Mouse (Mus musculus) hindbrain, embryonic 13.5 days (tissue): Measurements from ENCODE around the gene Anapc5. TPM values are rescaled to one million over a fixed set of nuclear protein-coding genes. Genes with fewer than 3 reads are reported as not detected.
A peak's percentile ranks its signal among the peaks of the same experiment; 100 is the strongest.

Source experiments
- ATAC-seq: fragments of 200-750 bp; cut with Nextera tagmentation; 2 replicates; pipeline ENCODE4 v1.8.0; 2017; ENCODE audit warnings: moderate TSS enrichment; ENCODE audit not compliant: low FRiP score
- H3K27ac ChIP-seq: fragments of 300-500 bp; sonication (generic); 2 replicates; pipeline ENCODE4 v1.5.1; 2015; ENCODE audit warnings: inconsistent platforms, mild to moderate bottlenecking, moderate library complexity
- H3K27me3 ChIP-seq: fragments of 300-500 bp; sonication (generic); 2 replicates; pipeline ENCODE4 v1.6.1; 2015; ENCODE audit warnings: mild to moderate bottlenecking, inconsistent platforms
- H3K36me3 ChIP-seq: fragments of 300-500 bp; sonication (generic); 2 replicates; pipeline ENCODE4 v1.6.1; 2015; ENCODE audit warnings: mild to moderate bottlenecking, inconsistent platforms
- H3K4me1 ChIP-seq: fragments of 300-500 bp; sonication (generic); replicated peaks from 2 replicates; pipeline ENCODE4 v1.6.1; 2015; ENCODE audit warnings: inconsistent platforms
- H3K4me2 ChIP-seq: fragments of 300-500 bp; sonication (generic); 2 replicates; pipeline ENCODE4 v1.6.1; 2015; ENCODE audit warnings: inconsistent platforms, mild to moderate bottlenecking, moderate library complexity
- H3K4me3 ChIP-seq: fragments of 300-500 bp; sonication (generic); 2 replicates; pipeline ENCODE4 v1.5.1; 2015; ENCODE audit warnings: mild to moderate bottlenecking, inconsistent platforms
- H3K9ac ChIP-seq: fragments of 300-500 bp; sonication (generic); 2 replicates; pipeline ENCODE4 v1.6.1; 2015; ENCODE audit warnings: mild to moderate bottlenecking, inconsistent platforms
- H3K9me3 ChIP-seq: fragments of 300-500 bp; sonication (generic); 2 replicates; pipeline ENCODE4 v1.6.1; 2016; ENCODE audit warnings: inconsistent platforms
- WGBS: fragments of 180-500 bp; shearing (Covaris S2); methylation state at CpG from one replicate; pipeline ENCODE4 v1.1.7; 2015; 5-methylcytosine and 5-hydroxymethylcytosine counted together
- polyA plus RNA-seq: library from polyadenylated mRNA; unstranded; fragments of >200 nt; fragmentation: Nextera tagmentation; extraction: Ambion mirVana; gene quantifications from 2 replicates; pipeline ENCODE4 v1.2.1, GENCODE M21; 2015

Gene Anapc5
- polyA plus RNA-seq, 1 experiment from 2014 or later = 521 TPM

DNA sequence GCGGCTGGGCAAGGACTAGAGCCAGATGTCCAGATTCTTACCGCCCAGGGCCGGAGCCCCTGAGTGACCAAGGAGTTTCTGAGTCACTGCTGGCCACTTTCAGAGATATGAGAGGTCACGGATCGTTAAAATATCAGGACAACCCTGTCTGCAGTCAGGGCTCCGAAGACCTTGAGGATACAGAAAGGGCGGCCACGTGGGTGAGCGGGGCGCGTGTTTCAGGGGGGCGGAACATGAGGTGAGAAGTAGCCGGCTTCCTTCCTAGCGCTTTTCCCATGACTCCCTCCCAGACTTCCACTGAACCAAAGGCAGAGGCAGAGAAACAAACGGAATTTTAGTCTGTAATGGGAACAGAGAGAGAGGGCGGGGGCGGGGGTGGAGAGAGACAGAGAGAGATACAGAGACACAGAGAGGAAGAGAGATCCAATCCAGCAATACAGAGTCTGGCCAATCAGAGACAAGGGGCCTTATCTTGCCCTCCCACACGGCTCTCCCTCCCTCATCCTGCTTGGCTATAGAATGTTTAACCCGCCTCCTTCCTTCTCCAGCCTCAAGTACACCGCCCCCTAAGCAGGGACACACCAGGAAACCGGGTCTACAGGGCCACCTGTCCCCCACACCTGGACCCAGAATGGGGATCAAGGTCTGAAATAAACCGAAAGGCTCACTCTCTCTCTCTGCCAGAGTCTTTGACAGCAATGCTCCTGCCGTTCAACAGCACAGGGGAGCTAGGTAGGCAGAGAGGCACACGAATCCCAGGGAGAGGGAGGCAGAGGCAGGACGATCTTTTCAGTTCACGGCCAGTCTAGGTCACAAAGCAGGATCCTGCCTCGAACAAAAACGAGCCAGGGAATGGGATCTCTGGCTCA is 46.2 kb downstream of the Anapc5 start:
- Histone ChIP-seq H3K36me3 (peaks cover 11% of the 10 kb centered on the region), H3K27me3 (no peaks in the 10 kb centered on the region), H3K9me3 (0 out of 2 replicates have a peak, but pooled peaks cover 3% of the 10 kb centered on the region), H3K4me3 (no peak overlapping the region), H3K4me1 (peaks cover 33% of the 10 kb centered on the region), H3K9ac (no peak overlapping the region), H3K4me2 (no peak overlapping the region), H3K27ac (no peak overlapping the region)
- 82% methylated on average over 28 of the region's 28 CpGs for WGBS
- no peak for ATAC-seq

DNA sequence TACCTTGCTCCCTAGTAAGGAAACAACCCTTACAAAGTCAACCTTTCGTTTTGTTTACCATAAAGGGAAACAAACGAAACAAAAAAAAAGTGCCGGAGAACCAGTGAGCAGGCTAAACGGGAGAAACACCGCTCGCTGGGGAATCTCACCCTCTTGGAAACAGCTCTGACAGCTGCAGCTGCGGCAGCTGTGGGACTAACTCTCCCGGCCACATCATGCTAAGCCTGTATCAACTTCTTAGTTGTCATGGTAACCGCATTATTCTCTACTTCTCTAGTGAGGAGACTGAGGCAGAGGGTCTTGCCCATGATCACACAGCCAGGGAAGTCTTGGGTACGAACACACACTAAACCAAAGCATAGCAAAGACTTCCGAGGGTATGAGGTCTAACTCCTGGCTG is 47.4 kb downstream of the Anapc5 start:
- 87% methylated on average over 11 of the region's 11 CpGs for WGBS
- Histone ChIP-seq H3K4me2 (no peak overlapping the region), H3K36me3 (peaks cover 17% of the 10 kb centered on the region), H3K4me3 (no peak overlapping the region), H3K4me1 (peaks cover 29% of the 10 kb centered on the region), H3K27me3 (no peaks in the 10 kb centered on the region), H3K9ac (no peak overlapping the region), H3K9me3 (0 out of 2 replicates have a peak, but pooled peaks cover 3% of the 10 kb centered on the region), H3K27ac (no peak overlapping the region)
- no peak for ATAC-seq

DNA sequence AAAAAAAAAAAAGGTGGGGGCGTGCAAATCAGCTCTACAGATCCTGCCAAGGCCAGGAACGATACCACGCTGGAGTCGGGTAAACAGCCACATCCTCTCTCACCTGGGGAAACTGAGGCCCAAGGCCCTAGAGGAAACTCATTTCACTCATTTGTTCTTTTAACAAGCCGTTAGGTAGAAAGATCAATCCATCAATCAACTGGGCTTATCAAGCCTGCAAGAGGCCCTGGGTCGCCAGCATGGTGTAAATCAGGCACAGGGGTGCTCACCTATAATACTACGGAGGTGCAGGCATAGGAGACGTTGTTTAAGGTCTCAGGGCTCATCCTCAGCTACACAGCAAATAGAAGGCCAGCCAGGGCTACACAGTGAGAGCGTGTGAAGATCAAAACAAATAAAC is 49.7 kb downstream of the Anapc5 start:
- peaks cover 14% of the 10 kb centered on the region for H3K4me1 ChIP-seq
- peaks cover 24% of the 10 kb centered on the region for H3K36me3 ChIP-seq
- H3K4me3 ChIP-seq = no peak overlapping the region
- ATAC-seq = no peak
- H3K4me2 ChIP-seq = no peak overlapping the region
- H3K27me3 ChIP-seq = no peaks in the 10 kb centered on the region
- H3K27ac ChIP-seq = no peak overlapping the region
- WGBS = 92% methylated on average over 9 of the region's 9 CpGs
- H3K9ac ChIP-seq = no peak overlapping the region
- 0 out of 2 replicates have a peak, but pooled peaks cover 2% of the 10 kb centered on the region for H3K9me3 ChIP-seq

DNA sequence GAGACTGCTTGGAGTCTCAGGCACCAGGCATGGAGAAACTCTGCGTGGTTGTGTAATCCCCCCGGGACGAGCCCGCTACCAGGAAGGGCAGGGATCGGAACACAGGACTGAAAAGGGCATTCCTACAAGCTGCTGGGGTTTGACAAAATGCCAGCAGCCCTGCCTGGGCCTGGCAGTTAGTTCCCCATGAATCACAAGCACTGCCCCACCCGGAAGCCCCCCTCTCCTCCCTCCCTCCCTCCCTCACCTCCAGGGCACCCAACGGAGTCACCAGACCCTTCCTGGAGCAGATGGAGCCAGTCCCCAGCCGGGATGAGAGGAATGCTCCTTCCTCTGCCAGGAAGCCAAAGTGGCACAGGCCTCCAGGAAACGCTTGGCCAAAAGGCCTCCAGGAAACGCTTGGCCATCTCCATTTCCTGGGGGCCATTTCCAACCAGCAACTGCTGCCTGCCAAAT is 50.3 kb downstream of the Anapc5 start:
- no peak overlapping the region for H3K4me2 ChIP-seq
- peaks cover 14% of the 10 kb centered on the region for H3K4me1 ChIP-seq
- peaks cover 24% of the 10 kb centered on the region for H3K36me3 ChIP-seq
- no peaks in the 10 kb centered on the region for H3K9me3 ChIP-seq
- peak overlapping the region; percentile 42 for H3K27ac ChIP-seq
- no peak for ATAC-seq
- no peaks in the 10 kb centered on the region for H3K27me3 ChIP-seq
- no peak overlapping the region for H3K4me3 ChIP-seq
- WGBS = 71% methylated on average over 10 of the region's 10 CpGs
- no peak overlapping the region for H3K9ac ChIP-seq

DNA sequence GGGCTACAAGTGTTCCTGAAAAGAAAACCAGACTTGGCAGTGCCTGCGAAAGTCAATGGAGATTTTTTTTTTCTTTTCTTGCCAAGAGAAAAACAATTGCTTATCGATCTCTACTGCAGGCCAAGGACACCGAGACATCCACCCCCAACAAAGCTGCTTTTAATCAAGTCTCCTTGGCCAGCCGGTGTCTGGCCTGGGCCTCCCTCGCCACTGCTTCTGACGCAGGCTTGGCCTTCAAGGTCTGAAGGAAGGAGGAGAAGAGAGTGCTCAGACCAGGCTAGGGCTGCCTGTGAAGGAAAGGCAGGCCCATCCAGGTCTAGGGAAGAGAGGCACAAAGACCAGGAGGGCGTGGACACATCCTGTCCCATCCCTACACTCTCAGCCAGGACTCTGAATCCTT is 50.8 kb downstream of the Anapc5 start:
- H3K27me3 ChIP-seq = no peaks in the 10 kb centered on the region
- H3K36me3 ChIP-seq = peaks cover 24% of the 10 kb centered on the region
- WGBS = 78% methylated on average over 7 of the region's 7 CpGs
- no peak overlapping the region for H3K4me2 ChIP-seq
- H3K9ac ChIP-seq = no peak overlapping the region; the same call in 1 of the 2 replicates
- no peak for ATAC-seq
- peak overlapping the region; percentile 42 for H3K27ac ChIP-seq
- H3K4me1 ChIP-seq = peaks cover 12% of the 10 kb centered on the region
- no peaks in the 10 kb centered on the region for H3K9me3 ChIP-seq
- H3K4me3 ChIP-seq = no peak overlapping the region

DNA sequence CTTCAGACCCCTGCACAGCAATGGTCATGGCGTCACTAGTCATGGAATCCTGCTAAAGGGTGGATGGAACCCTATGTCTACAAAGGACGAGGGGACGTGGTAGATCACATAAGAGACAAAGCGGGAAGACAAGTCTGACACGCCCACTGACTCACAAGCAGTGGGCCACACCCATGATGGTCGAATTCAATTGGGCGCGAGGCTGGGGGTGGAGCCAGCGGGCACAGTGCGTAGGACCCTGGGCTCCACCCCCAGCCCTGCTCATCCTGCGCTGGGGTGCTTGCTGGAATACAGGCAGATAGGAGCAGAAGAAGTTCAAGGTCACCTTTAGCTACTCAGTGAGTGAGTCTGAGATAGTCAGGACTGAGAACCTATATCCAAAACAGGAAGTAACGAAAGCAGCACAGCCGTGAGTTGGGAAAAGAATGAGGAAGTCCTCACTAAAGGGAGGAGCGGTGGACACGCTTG is 52.0 kb downstream of the Anapc5 start:
- no peak for ATAC-seq
- H3K4me1 ChIP-seq = peaks cover 12% of the 10 kb centered on the region
- no peak overlapping the region for H3K27ac ChIP-seq
- no peaks in the 10 kb centered on the region for H3K27me3 ChIP-seq
- no peak overlapping the region for H3K9ac ChIP-seq
- WGBS = 80% methylated on average over 15 of the region's 15 CpGs
- no peaks in the 10 kb centered on the region for H3K9me3 ChIP-seq
- peaks cover 25% of the 10 kb centered on the region for H3K36me3 ChIP-seq
- no peak overlapping the region for H3K4me2 ChIP-seq
- no peak overlapping the region for H3K4me3 ChIP-seq

DNA sequence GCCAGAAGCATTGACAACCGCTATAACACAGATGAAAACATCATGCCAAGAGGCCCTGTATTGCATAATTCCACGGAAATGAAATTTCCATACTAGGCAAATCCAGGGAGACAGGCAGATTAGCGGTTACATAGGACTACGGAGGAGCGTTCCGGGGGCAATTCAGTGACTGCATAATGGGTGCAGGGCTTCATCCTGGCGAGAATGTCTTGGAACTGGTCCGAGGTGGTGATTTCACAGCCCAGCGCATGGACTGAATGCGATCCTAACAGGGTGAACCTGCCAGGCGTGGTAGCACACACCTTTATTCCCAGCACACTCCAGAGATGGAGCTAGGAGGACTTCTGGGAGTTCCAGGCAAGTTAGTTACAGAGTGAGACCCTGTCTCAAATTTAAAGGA is 53.9 kb downstream of the Anapc5 start:
- Histone ChIP-seq H3K4me2 (no peak overlapping the region), H3K27ac (no peak overlapping the region), H3K27me3 (no peaks in the 10 kb centered on the region), H3K36me3 (peaks cover 31% of the 10 kb centered on the region), H3K4me1 (peaks cover 12% of the 10 kb centered on the region), H3K9me3 (no peaks in the 10 kb centered on the region), H3K9ac (no peak overlapping the region), H3K4me3 (no peak overlapping the region)
- 92% methylated on average over 11 of the region's 11 CpGs for WGBS
- ATAC-seq = no peak

DNA sequence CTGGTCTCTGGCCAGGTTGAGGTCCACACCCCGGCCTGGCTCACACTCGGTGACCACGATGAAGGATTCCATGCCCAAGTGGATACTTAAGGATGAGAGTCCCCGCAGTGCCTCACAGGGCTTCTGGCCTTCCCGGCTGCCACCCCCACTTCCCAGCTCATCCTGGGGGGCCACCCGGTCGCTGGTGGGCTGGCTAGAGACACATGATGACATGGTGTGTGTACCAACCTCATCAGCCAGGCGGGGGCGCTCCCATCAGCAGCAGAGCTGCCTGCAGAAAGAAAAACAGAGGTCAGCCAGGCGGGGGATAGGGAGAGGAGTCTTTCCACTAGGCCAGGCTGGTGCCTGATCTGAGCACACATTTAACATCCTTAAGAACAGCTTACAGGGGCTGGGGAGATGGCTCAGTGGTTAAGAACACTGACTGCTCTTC is 57.1 kb downstream of the Anapc5 start:
- H3K27me3 ChIP-seq = no peaks in the 10 kb centered on the region
- WGBS = 57% methylated on average over 10 of the region's 10 CpGs
- no peak overlapping the region for H3K27ac ChIP-seq
- H3K4me1 ChIP-seq = peaks cover 7% of the 10 kb centered on the region; the same call in 1 of the 2 replicates
- H3K4me3 ChIP-seq = no peak overlapping the region
- H3K36me3 ChIP-seq = peaks cover 41% of the 10 kb centered on the region
- no peak overlapping the region for H3K9ac ChIP-seq
- H3K9me3 ChIP-seq = no peaks in the 10 kb centered on the region
- H3K4me2 ChIP-seq = no peak overlapping the region
- ATAC-seq = no peak

DNA sequence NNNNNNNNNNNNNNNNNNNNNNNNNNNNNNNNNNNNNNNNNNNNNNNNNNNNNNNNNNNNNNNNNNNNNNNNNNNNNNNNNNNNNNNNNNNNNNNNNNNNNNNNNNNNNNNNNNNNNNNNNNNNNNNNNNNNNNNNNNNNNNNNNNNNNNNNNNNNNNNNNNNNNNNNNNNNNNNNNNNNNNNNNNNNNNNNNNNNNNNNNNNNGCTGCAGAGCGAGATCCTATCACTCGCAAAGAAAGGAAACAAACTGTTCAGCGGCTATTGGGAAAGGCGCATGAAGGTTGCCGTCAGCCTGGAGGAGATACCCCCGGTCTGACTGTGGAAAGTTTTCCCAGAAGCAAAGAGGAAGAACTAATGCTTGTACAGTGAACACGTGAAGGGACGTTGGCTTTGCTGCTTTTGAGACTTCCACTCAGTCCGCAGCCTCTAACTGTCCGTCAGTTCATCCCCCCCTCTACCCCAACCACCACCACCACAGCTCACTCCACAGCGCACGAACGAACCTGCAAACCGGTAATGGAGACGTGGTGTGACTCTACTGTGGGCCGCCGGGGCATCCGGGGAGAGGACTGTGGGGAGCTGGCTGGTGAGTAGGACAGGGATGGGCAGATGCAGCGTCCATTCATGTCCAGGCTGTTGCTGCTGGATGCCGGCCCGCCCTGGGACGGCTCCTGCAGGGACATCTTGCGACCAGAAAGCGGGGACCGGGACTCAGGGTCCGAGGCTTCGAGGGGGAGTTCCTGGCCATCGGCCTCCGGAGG is 57.7 kb downstream of the Anapc5 start:
- Histone ChIP-seq H3K4me2 (no peak overlapping the region), H3K9ac (no peak overlapping the region), H3K27me3 (no peaks in the 10 kb centered on the region), H3K27ac (no peak overlapping the region), H3K4me3 (no peak overlapping the region), H3K36me3 (peaks cover 47% of the 10 kb centered on the region), H3K9me3 (no peaks in the 10 kb centered on the region), H3K4me1 (peaks cover 7% of the 10 kb centered on the region; the same call in 1 of the 2 replicates)
- 90% methylated on average over 29 of the region's 29 CpGs for WGBS
- no peak for ATAC-seq

DNA sequence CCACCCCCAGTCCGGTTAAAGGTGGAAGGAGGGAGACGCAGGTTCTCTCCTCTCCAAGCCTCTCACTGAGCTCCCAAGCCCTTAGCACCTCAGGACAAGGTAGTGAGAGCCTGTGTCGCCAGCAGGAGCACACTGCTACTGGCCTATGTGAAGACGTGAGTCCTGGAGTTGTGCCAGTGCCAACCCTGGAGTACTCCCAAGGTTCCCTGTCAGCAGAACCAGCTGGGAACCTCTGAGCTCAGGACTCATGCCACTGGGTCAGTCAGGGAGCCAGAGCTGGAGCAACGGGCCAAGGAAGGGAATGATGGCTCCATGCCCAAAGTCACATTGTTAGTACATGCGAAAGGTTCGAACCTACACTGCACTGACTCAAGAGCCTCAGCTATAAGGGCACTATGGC is 64.5 kb downstream of the Anapc5 start:
- Histone ChIP-seq H3K27ac (no peak overlapping the region), H3K36me3 (peaks cover 75% of the 10 kb centered on the region), H3K4me1 (peaks cover 7% of the 10 kb centered on the region; the same call in 1 of the 2 replicates), H3K9ac (no peak overlapping the region), H3K4me3 (no peak overlapping the region), H3K4me2 (no peak overlapping the region), H3K27me3 (no peaks in the 10 kb centered on the region), H3K9me3 (no peaks in the 10 kb centered on the region)
- no peak for ATAC-seq
- 90% methylated on average over 7 of the region's 7 CpGs for WGBS

DNA sequence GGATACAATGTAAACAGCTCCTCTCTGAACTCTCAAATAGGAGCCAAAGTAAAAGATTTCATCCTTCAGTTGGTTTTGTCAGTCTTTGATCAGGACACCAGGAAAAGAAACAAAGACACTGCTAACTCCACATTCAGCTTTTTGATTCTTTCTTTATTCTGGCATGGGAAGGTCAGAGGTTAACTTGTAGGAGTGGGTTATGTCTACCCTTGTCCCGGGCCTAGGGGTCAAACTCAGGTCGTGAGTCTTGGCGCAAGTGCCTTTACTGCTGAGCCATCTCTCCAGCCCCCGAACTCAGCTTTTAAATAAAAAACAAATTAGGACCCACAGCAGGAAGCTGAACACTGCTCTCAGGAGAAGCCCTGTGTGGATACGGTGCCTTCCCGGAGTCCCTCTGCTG is 65.0 kb downstream of the Anapc5 start:
- no peak overlapping the region for H3K4me3 ChIP-seq
- peaks cover 6% of the 10 kb centered on the region; the same call in 1 of the 2 replicates for H3K4me1 ChIP-seq
- H3K9ac ChIP-seq = no peak overlapping the region
- no peaks in the 10 kb centered on the region for H3K9me3 ChIP-seq
- H3K4me2 ChIP-seq = no peak overlapping the region
- no peaks in the 10 kb centered on the region for H3K27me3 ChIP-seq
- 33% methylated on average over 6 of the region's 6 CpGs for WGBS
- H3K36me3 ChIP-seq = peaks cover 74% of the 10 kb centered on the region
- no peak for ATAC-seq
- H3K27ac ChIP-seq = no peak overlapping the region

DNA sequence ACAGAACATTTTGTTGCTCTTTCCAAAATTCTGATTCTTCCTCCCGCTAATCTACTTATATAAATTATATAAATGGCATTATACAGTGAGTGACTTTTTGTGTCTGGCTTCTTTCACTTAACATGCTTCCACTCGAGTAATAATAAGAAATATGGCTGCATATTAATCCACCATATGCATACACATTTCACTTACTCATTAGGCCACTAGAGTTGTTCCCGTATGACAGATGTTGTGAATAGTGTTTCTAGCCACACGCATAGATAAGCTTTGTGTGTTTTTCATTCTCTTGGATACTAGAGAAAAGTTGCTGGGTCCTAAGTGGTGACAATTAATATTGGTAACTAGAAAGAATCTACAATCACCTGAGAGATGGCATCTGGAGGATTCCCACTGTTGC is 65.5 kb downstream of the Anapc5 start:
- Histone ChIP-seq H3K27me3 (no peaks in the 10 kb centered on the region), H3K36me3 (peaks cover 77% of the 10 kb centered on the region), H3K9ac (no peak overlapping the region), H3K27ac (no peak overlapping the region), H3K4me2 (no peak overlapping the region), H3K4me3 (no peak overlapping the region), H3K9me3 (no peaks in the 10 kb centered on the region), H3K4me1 (0 out of 2 replicates have a peak, but pooled peaks cover under 1% of the 10 kb centered on the region)
- ATAC-seq = no peak
- 98% methylated on average over 4 of the region's 4 CpGs for WGBS
